Mouse (Mus musculus) testis, adult 2 months (tissue): Measurements from ENCODE around the gene Sphk2. TPM values are rescaled to one million over a fixed set of nuclear protein-coding genes. Genes with fewer than 3 reads are reported as not detected.

ENCODE experiments used
- H3K27ac ChIP-seq: fragments of 200-500 bp; 2 replicates; pipeline ENCODE4 v1.5.1; 2012; ENCODE audit warnings: low read depth, low read length; ENCODE audit not compliant: control insufficient read depth, insufficient read depth
- H3K27me3 ChIP-seq: fragments of 200-500 bp; 2 replicates; pipeline ENCODE4 v1.6.1; 2012; ENCODE audit warnings: mild to moderate bottlenecking, low read length, moderate library complexity; ENCODE audit not compliant: control insufficient read depth, insufficient read depth
- H3K36me3 ChIP-seq: fragments of 200-500 bp; 2 replicates; pipeline ENCODE4 v1.6.1; 2012; ENCODE audit warnings: mild to moderate bottlenecking, low read length; ENCODE audit not compliant: control insufficient read depth, insufficient read depth
- H3K4me1 ChIP-seq: fragments of 200-500 bp; 2 replicates; pipeline ENCODE4 v1.6.1; 2012; ENCODE audit warnings: low read length; ENCODE audit not compliant: control insufficient read depth, insufficient read depth
- H3K4me3 ChIP-seq: fragments of 200-500 bp; 2 replicates; pipeline ENCODE4 v1.5.1; 2012; ENCODE audit warnings: low read depth, mild to moderate bottlenecking, low read length, moderate library complexity, mixed read lengths; ENCODE audit not compliant: control insufficient read depth
- CTCF ChIP-seq: fragments of 200-500 bp; IDR thresholded peaks from 2 replicates; pipeline ENCODE4 v1.5.1; 2012; ENCODE audit warnings: low read depth, mild to moderate bottlenecking, inconsistent platforms, low read length, moderate library complexity; ENCODE audit not compliant: control insufficient read depth, insufficient read depth, insufficient replicate concordance
- POLR2A ChIP-seq: fragments of 200-500 bp; IDR thresholded peaks from 2 replicates; pipeline ENCODE4 v1.6.1; 2012; ENCODE audit warnings: low read depth, mild to moderate bottlenecking, inconsistent platforms, low read length, moderate library complexity; ENCODE audit not compliant: control insufficient read depth
- polyA plus RNA-seq: library from polyadenylated mRNA; depleted of rRNA; stranded (reverse); fragments of >200 nt; gene quantifications from 2 replicates; pipeline ENCODE4 v1.2.3, GENCODE M21; 2012

Gene Sphk2
- polyA plus RNA-seq, 1 experiment = 33.4 TPM

GRCm38 (mm10) chr7:45739162-45739763 lies 21.5 kb upstream of the Sphk2 start:
- no peak overlapping the region for H3K4me3 ChIP-seq
- no peak overlapping the region for H3K27ac ChIP-seq
- no peak for TF ChIP-seq POLR2A
- peak; percentile 64; the same call in 1 of the 2 replicates for TF ChIP-seq CTCF
- H3K27me3 ChIP-seq = no peaks in the 10 kb centered on the region
- no peaks in the 10 kb centered on the region; the same call in 1 of the 2 replicates for H3K4me1 ChIP-seq
- H3K36me3 ChIP-seq = no peaks in the 10 kb centered on the region

- Histone ChIP-seq H3K27me3 (no peaks in the 10 kb centered on the region), H3K4me1 (peaks cover 2% of the 10 kb centered on the region; the same call in 1 of the 2 replicates), H3K27ac (no peak overlapping the region), H3K4me3 (no peak overlapping the region), H3K36me3 (no peaks in the 10 kb centered on the region)
- TF ChIP-seq CTCF (no peak), POLR2A (no peak)
Observed at GRCm38 (mm10) chr7:45733477-45733876, 15.7 kb upstream of the Sphk2 start.

- Histone ChIP-seq H3K4me3 (no peak overlapping the region), H3K27me3 (no peaks in the 10 kb centered on the region), H3K27ac (no peak overlapping the region), H3K4me1 (peaks cover 3% of the 10 kb centered on the region), H3K36me3 (no peaks in the 10 kb centered on the region)
- TF ChIP-seq POLR2A (no peak), CTCF (peak; percentile 21; the same call in 1 of the 2 replicates)
Observed at GRCm38 (mm10) chr7:45730727-45731431, 13.1 kb upstream of the Sphk2 start.

- Histone ChIP-seq H3K4me1 (peaks cover 5% of the 10 kb centered on the region), H3K36me3 (no peaks in the 10 kb centered on the region), H3K27ac (no peak overlapping the region), H3K27me3 (no peaks in the 10 kb centered on the region), H3K4me3 (peak overlapping the region; percentile 80)
- TF ChIP-seq POLR2A (no peak), CTCF (no peak)
Observed at GRCm38 (mm10) chr7:45727625-45728024, 9.8 kb upstream of the Sphk2 start.

GRCm38 (mm10) chr7:45726419-45726818 lies 8.6 kb upstream of the Sphk2 start:
- H3K27me3 ChIP-seq = no peaks in the 10 kb centered on the region
- H3K27ac ChIP-seq = no peak overlapping the region
- peak overlapping the region; percentile 80 for H3K4me3 ChIP-seq
- peaks cover 3% of the 10 kb centered on the region for H3K4me1 ChIP-seq
- TF ChIP-seq CTCF (no peak), POLR2A (no peak)
- no peaks in the 10 kb centered on the region for H3K36me3 ChIP-seq

GRCm38 (mm10) chr7:45725713-45726112 lies 7.9 kb upstream of the Sphk2 start, which contains the start of gene Spaca4:
Gene Spaca4, minus strand, starts transcription at chr7:45725813.
- Histone ChIP-seq H3K4me3 (peak within 1 kb of the TSS; percentile 80), H3K36me3 (no peaks in the 10 kb centered on the region)

GRCm38 (mm10) chr7:45725151-45725550 lies 7.3 kb upstream of the Sphk2 start:
- H3K27ac ChIP-seq = peak overlapping the region; percentile 51
- H3K4me3 ChIP-seq = peak overlapping the region; percentile 80
- no peaks in the 10 kb centered on the region for H3K27me3 ChIP-seq
- no peaks in the 10 kb centered on the region for H3K36me3 ChIP-seq
- peaks cover 3% of the 10 kb centered on the region for H3K4me1 ChIP-seq
- TF ChIP-seq CTCF = no peak
- TF ChIP-seq POLR2A = no peak

More at GRCm38 (mm10) chr7:45725713-45726112, 7.9 kb upstream of the Sphk2 start, which contains the start of gene Spaca4:
- H3K4me1 ChIP-seq = peaks cover 3% of the 10 kb centered on the region
- H3K27ac ChIP-seq = peak within 1 kb of the TSS; percentile 51
- no peaks in the 10 kb centered on the region for H3K27me3 ChIP-seq
- no peak for TF ChIP-seq CTCF
- peak; percentile 79; the same call in 1 of the 2 replicates for TF ChIP-seq POLR2A
